Mouse (Mus musculus) lung, adult 2 months (tissue): ENCODE results near the gene Kat5.

Experiments used
- CTCF ChIP-seq: fragments of 200-500 bp; IDR thresholded peaks from 2 replicates; pipeline ENCODE4 v1.5.1; 2011; ENCODE audit warnings: mild to moderate bottlenecking, low read length, control low read depth; ENCODE audit not compliant: insufficient read depth
- POLR2A ChIP-seq: fragments of 200-500 bp; IDR thresholded peaks from 2 replicates; pipeline ENCODE4 v1.6.1; 2011; ENCODE audit warnings: low read depth, mild to moderate bottlenecking, control low read depth, low read length, borderline replicate concordance; ENCODE audit errors: extremely low read depth

- no peak for TF ChIP-seq POLR2A
- no peak for TF ChIP-seq CTCF
Observed at GRCm38 (mm10) chr19:5609171-5609546, 878 bp downstream of the Kat5 start.
